Mouse (Mus musculus): ENCODE data around the gene Vmn2r85.

DNA sequence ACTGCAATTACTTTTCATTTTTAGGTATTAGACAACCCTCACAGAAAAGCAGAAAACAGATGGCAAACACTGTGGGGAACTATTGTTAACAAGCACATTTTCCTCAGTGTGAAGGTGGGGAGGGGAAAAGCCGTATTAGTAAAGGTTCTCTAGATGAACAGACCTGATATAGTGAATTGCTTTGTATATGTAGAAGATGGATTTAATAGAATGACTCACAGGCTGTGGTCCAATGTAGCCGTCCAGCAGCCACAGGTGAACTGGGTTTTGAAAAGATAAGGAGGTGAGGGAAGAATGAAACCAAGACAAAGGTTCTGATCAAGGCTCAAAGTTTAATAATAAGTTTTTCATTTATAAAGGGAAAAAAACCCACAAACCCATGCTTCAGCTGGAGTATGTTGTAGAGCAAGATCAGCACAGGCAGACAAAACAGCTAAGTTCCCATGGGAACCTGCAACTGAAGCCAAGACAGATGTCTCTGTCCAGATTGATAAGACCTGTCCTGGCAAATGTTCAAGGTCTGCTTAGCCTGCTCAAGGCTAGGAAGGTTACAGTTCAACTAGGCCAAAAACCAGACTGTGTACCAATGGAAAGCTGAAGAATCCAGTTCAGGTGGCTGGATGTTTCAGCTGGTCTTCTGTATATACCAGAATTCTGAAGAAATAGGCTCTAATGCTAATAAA lies 56.9 kb downstream of the Vmn2r85 start:
- no peak for TF ChIP-seq CTCF (IDR thresholded peaks at IDR 0.05; ENCODE audit: low read depth)
- no peak for TF ChIP-seq EP300 (optimal IDR thresholded peaks at IDR 0.05)
